Mouse (Mus musculus): Measurements from ENCODE around the gene Dyrk1a. TPM values are rescaled to one million over a fixed set of nuclear protein-coding genes. Genes with fewer than 3 reads are reported as not detected.

The Dyrk1a gene
- polyA plus RNA-seq, 1 experiment from 2014 or later = 3.9 TPM

DNA sequence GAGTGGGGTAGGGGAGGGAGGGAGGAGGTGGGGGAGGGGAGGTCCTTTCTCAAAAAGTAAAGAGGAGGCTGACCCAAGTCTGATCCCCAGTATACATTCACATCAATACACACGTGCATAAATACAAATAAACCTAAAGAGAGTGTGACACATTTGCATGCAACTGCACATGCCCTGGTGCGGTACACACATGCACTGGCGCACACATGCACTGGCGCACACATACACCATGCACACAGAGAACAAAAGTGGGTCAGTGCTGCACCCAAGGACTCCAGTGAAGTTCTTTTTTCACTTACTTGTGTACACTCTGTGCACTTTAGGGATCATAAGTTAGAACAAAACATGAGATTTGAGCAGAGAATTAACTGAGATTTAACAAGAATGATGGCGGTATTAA is 31.3 kb downstream of the Dyrk1a start:
- no peaks in the 10 kb centered on the region for H3K9me3 ChIP-seq (ENCODE audit: low read length)
- peak overlapping the region; percentile 49; the same call in 1 of the 2 replicates for H3K27ac ChIP-seq (ENCODE audit: low read depth)
- H3K36me3 ChIP-seq (replicated peaks; ENCODE audit: insufficient read depth, low read length) = no peaks in the 10 kb centered on the region
- H3K27me3 ChIP-seq (ENCODE audit: insufficient read depth, low read length) = no peaks in the 10 kb centered on the region
- ATAC-seq = no peak
- H3K4me3 ChIP-seq (ENCODE audit: low read depth, low read length) = no peak overlapping the region
- no peak for DNase-seq
- no peak for TF ChIP-seq CTCF (IDR thresholded peaks at IDR 0.05; ENCODE audit: low read depth)
- TF ChIP-seq EP300 (IDR thresholded peaks at IDR 0.05; ENCODE audit: low read depth) = no peak
- H3K9ac ChIP-seq (replicated peaks) = no peak overlapping the region
- H3K4me1 ChIP-seq (ENCODE audit: insufficient read depth) = peaks cover 49% of the 10 kb centered on the region
- WGBS (ENCODE audit: insufficient replicate concordance) = 66% methylated on average over 5 of the region's 5 CpGs
- H3K4me2 ChIP-seq (ENCODE audit: low read depth, low read length) = no peak overlapping the region

DNA sequence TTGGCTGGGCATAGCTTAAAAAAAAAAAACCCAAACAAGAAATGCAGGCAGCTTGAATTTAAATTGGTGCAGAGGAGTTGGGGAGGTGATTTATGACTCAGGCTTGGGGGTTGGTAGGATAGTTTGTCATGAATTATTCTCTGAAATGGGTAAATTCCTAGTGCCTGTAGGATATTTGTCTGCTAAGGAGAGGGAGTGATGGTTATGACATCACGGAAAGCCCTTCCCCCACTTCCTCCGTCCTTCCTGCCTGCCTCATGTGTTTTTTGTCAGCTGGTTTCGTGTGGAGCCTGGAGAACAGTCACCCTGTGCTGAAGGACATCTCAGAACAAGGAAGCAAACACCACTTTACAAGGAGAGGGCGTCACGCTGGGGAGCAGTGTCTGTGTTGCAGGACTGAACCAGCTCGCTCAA is 31.7 kb downstream of the Dyrk1a start:
- 30% methylated on average over 6 of the region's 6 CpGs for WGBS (ENCODE audit: insufficient replicate concordance)
- no peak overlapping the region for H3K4me2 ChIP-seq (ENCODE audit: low read depth, low read length)
- no peaks in the 10 kb centered on the region for H3K9me3 ChIP-seq (ENCODE audit: low read length)
- no peak overlapping the region for H3K9ac ChIP-seq (replicated peaks)
- H3K4me1 ChIP-seq (ENCODE audit: insufficient read depth) = peaks cover 49% of the 10 kb centered on the region
- DNase-seq (peak; percentile 44), ATAC-seq (peak; percentile 67)
- H3K36me3 ChIP-seq (replicated peaks; ENCODE audit: insufficient read depth, low read length) = no peaks in the 10 kb centered on the region
- peak overlapping the region; percentile 49; the same call in 1 of the 2 replicates for H3K27ac ChIP-seq (ENCODE audit: low read depth)
- H3K27me3 ChIP-seq (ENCODE audit: insufficient read depth, low read length) = no peaks in the 10 kb centered on the region
- H3K4me3 ChIP-seq (ENCODE audit: low read depth, low read length) = no peak overlapping the region
- TF ChIP-seq EP300 (IDR thresholded peaks at IDR 0.05; ENCODE audit: low read depth) = no peak
- TF ChIP-seq CTCF (IDR thresholded peaks at IDR 0.05; ENCODE audit: low read depth) = no peak

DNA sequence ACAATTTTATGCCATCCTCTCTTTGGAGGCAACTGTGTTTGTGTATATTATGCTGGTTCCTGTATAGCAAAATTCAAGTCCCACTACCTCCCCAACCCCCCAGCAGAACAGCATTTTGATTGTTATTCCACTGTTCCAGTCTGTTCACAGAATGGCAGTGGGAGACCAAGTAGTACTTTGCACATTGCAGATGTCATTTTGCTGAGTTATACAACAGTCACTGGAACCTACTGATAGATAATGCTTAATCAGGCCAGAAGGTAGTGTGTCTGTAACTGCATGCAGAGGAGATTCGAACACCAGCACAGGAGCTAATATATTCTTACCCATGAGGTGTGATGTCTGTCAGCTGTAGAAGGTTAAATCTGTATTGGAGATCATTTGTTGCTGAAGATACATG is 32.4 kb downstream of the Dyrk1a start:
- Histone ChIP-seq H3K27ac (ENCODE audit: low read depth) (peak overlapping the region; percentile 36; the same call in 1 of the 2 replicates), H3K4me2 (ENCODE audit: low read depth, low read length) (no peak overlapping the region), H3K9ac (replicated peaks) (no peak overlapping the region), H3K9me3 (ENCODE audit: low read length) (no peaks in the 10 kb centered on the region), H3K4me1 (ENCODE audit: insufficient read depth) (peaks cover 46% of the 10 kb centered on the region), H3K27me3 (ENCODE audit: insufficient read depth, low read length) (no peaks in the 10 kb centered on the region), H3K36me3 (replicated peaks; ENCODE audit: insufficient read depth, low read length) (no peaks in the 10 kb centered on the region), H3K4me3 (ENCODE audit: low read depth, low read length) (no peak overlapping the region)
- TF ChIP-seq CTCF (IDR thresholded peaks at IDR 0.05; ENCODE audit: low read depth) (no peak), EP300 (IDR thresholded peaks at IDR 0.05; ENCODE audit: low read depth) (no peak)
- 45% methylated on average over 1 of the region's 1 CpGs for whole genome bisulfite sequencing (ENCODE audit: insufficient replicate concordance)
- ATAC-seq (no peak), DNase-seq (no peak)

DNA sequence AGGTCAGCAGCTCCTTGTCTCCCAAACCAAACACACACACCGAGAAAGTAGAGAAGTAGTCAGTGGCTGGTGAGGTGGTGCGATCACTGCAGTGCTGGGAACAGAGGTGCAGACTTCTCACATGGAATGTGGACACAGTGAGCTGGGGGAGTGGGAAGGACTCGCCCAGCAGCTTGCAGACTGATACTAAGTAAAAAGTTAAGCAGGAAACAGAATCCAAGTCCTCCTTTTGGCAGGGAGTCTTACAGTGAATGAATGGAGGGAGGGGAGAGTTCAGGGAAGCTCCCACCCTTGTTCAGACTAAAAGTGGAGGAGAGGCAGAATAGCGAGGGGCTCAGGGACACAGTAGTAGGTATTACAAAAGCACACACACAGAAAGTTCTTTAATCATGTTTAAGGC is 32.9 kb downstream of the Dyrk1a start:
- Histone ChIP-seq H3K4me2 (ENCODE audit: low read depth, low read length) (no peak overlapping the region), H3K27me3 (ENCODE audit: insufficient read depth, low read length) (no peaks in the 10 kb centered on the region), H3K36me3 (replicated peaks; ENCODE audit: insufficient read depth, low read length) (no peaks in the 10 kb centered on the region), H3K9ac (replicated peaks) (no peak overlapping the region), H3K4me3 (ENCODE audit: low read depth, low read length) (no peak overlapping the region), H3K27ac (ENCODE audit: low read depth) (peak overlapping the region; percentile 36; the same call in 1 of the 2 replicates), H3K4me1 (ENCODE audit: insufficient read depth) (peaks cover 44% of the 10 kb centered on the region), H3K9me3 (ENCODE audit: low read length) (no peaks in the 10 kb centered on the region)
- TF ChIP-seq EP300 (IDR thresholded peaks at IDR 0.05; ENCODE audit: low read depth) (no peak), CTCF (IDR thresholded peaks at IDR 0.05; ENCODE audit: low read depth) (no peak)
- 62% methylated on average over 4 of the region's 4 CpGs for WGBS (ENCODE audit: insufficient replicate concordance)
- ATAC-seq = no peak
- DNase-seq = no peak

DNA sequence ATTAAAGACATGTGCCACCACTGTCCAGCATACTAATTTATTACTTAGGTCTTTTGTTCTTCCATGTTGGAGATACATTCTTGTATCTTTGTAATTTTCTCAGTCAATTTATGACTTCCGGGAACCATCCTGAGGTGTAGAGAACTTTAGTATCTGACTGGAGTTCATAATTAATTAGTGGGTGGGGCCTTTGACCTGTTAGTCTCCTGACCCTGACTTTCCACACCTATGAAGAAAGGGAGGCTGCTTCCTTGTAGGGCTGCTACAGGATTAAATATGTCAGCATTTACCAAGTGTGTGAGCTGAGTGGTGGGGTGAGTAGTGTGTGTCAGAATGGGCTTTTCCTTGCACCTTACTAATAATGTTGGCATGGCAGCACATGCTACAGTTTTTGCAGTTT is 36.4 kb downstream of the Dyrk1a start:
- Histone ChIP-seq H3K27ac (ENCODE audit: low read depth) (no peak overlapping the region), H3K4me3 (ENCODE audit: low read depth, low read length) (no peak overlapping the region), H3K36me3 (replicated peaks; ENCODE audit: insufficient read depth, low read length) (no peaks in the 10 kb centered on the region), H3K27me3 (ENCODE audit: insufficient read depth, low read length) (no peaks in the 10 kb centered on the region), H3K4me1 (ENCODE audit: insufficient read depth) (peaks cover 24% of the 10 kb centered on the region), H3K4me2 (ENCODE audit: low read depth, low read length) (no peak overlapping the region), H3K9ac (replicated peaks) (no peak overlapping the region), H3K9me3 (ENCODE audit: low read length) (no peaks in the 10 kb centered on the region)
- ATAC-seq (no peak), DNase-seq (no peak)
- no peak for TF ChIP-seq EP300 (IDR thresholded peaks at IDR 0.05; ENCODE audit: low read depth)
- TF ChIP-seq CTCF (IDR thresholded peaks at IDR 0.05; ENCODE audit: low read depth) = no peak
- WGBS (ENCODE audit: insufficient replicate concordance) = 80% methylated on average over 1 of the region's 1 CpGs

DNA sequence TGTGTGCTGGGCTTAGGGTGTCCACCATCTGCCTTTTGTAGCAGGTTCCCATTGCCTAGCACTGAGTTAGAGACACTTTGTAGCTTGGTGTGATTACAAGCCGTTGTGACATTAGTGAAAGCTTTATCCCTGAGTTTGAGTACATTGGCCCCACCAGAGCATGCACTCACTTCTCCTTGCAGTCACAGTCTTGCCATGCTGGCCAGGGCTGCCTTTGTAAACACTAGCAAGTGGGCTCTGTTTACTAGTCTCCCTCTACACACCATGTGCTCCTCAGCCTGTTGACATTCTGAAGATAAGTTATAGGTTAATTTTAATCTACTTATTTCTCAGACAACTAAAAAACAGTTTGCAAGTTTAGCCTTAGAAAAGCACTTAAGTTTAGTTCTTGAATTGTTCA is 37.7 kb downstream of the Dyrk1a start:
- ATAC-seq (no peak), DNase-seq (no peak)
- Histone ChIP-seq H3K27me3 (ENCODE audit: insufficient read depth, low read length) (no peaks in the 10 kb centered on the region), H3K36me3 (replicated peaks; ENCODE audit: insufficient read depth, low read length) (peaks cover 7% of the 10 kb centered on the region), H3K9ac (replicated peaks) (no peak overlapping the region), H3K27ac (ENCODE audit: low read depth) (no peak overlapping the region), H3K9me3 (ENCODE audit: low read length) (no peaks in the 10 kb centered on the region), H3K4me3 (ENCODE audit: low read depth, low read length) (no peak overlapping the region), H3K4me2 (ENCODE audit: low read depth, low read length) (no peak overlapping the region), H3K4me1 (ENCODE audit: insufficient read depth) (peaks cover 17% of the 10 kb centered on the region)
- TF ChIP-seq CTCF (IDR thresholded peaks at IDR 0.05; ENCODE audit: low read depth) (no peak), EP300 (IDR thresholded peaks at IDR 0.05; ENCODE audit: low read depth) (no peak)
- WGBS (ENCODE audit: insufficient replicate concordance) = 47% methylated on average over 1 of the region's 1 CpGs
